ENCODE assay signal across 12 mouse cellular contexts in the genomic region with DNA sequence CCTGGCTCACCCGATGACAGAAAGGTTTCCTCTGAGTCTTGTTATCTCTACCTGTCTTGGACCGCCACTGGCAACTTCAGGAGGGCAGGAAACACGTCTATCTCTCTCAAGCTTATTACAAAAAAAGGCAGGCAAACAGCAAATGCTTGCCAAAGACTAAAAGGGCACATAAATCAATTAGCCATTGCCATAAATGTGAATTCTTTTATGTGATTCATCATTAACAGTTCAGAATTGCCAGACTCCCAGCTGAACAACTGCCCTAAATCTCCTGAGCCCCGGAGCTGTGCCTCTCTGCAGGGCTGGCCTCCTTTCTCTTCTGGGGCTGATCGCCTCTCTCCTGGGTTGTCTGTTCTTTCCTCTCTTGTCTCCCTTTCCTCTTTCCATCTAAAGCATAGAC.
"Had no signal": no experiment of that assay in that cellular context is flagged by ENCODE, and none has a peak within 500 bp of the region (broad histone marks: within the 10 kb centered on the region; RNA-seq: fewer than 3 reads in every experiment).

No protein-coding gene starts in this region.

- H3K4me1 ChIP-seq: midbrain, embryonic 15.5 days had no signal

- ATAC-seq: liver, embryonic 12.5 days; midbrain, embryonic 15.5 days had no signal

- H3K4me2 ChIP-seq: limb, embryonic 15.5 days; liver, embryonic 12.5 days; midbrain, embryonic 15.5 days; neural tube, embryonic 12.5 days had no signal

- H3K27me3 ChIP-seq: limb, embryonic 15.5 days; liver, embryonic 12.5 days; neural tube, embryonic 12.5 days had no signal

- H3K9me3 ChIP-seq: limb, embryonic 15.5 days; liver, embryonic 12.5 days; midbrain, embryonic 10.5 days; midbrain, embryonic 15.5 days; neural tube, embryonic 12.5 days had no signal

- H3K9ac ChIP-seq: limb, embryonic 15.5 days; liver, embryonic 12.5 days; midbrain, embryonic 15.5 days; neural tube, embryonic 12.5 days had no signal

- DNase-seq: kidney, adult 2 months; kidney, postnatal 36 days; layer of hippocampus, adult 9-11 months; layer of hippocampus, postnatal 36 days; left cerebral cortex, postnatal 4 days; retina, postnatal 1 day; thymus, postnatal 36 days had no signal

- H3K27ac ChIP-seq: limb, embryonic 15.5 days; liver, embryonic 12.5 days; midbrain, embryonic 10.5 days; midbrain, embryonic 15.5 days; neural tube, embryonic 12.5 days had no signal

- H3K4me3 ChIP-seq: limb, embryonic 15.5 days; liver, embryonic 12.5 days; midbrain, embryonic 10.5 days; midbrain, embryonic 15.5 days; neural tube, embryonic 12.5 days had no signal

- H3K36me3 ChIP-seq: limb, embryonic 15.5 days; liver, embryonic 12.5 days; midbrain, embryonic 10.5 days; midbrain, embryonic 15.5 days; neural tube, embryonic 12.5 days had no signal
